Mouse (Mus musculus): ENCODE measurements around the gene Usp38. TPM values are rescaled to one million over a fixed set of nuclear protein-coding genes. Genes with fewer than 3 reads are reported as not detected.
A peak's percentile ranks its signal among the peaks of the same experiment; 100 is the strongest.
"Not testable (repeated sequence)": the region's sequence is repeated elsewhere in the genome, so short reads cannot be mapped to it uniquely, and the experiment has no call there.

Gene Usp38
- 29.0 and 32.3 TPM in 2 replicates for polyA plus RNA-seq (2014; fragmentation: Nextera tagmentation; extraction: Ambion mirVana)

GRCm38 (mm10) chr8:81014789-81015699 is at the start of gene Usp38:
Gene Usp38, minus strand, starts transcription at chr8:81014928.
- Histone ChIP-seq H3K4me2 (replicated peaks; ENCODE audit: low read depth, low read length) (peak within 1 kb of the TSS; percentile 96), H3K27ac (ENCODE audit: low read depth, low read length) (peak within 1 kb of the TSS; percentile 79), H3K4me3 (ENCODE audit: low read depth, low read length) (peak within 1 kb of the TSS; percentile 91), H3K36me3 (ENCODE audit: control insufficient read depth, insufficient read depth, low read length) (no peaks in the 10 kb centered on the region), H3K4me1 (replicated peaks; ENCODE audit: control insufficient read depth, insufficient read depth, low read length) (peaks cover 4% of the 10 kb centered on the region; the same call in 1 of the 2 replicates), H3K9me3 (ENCODE audit: control insufficient read depth, low read length) (no peaks in the 10 kb centered on the region), H3K9ac (ENCODE audit: low read depth, low read length) (peak within 1 kb of the TSS; percentile 83), H3K27me3 (ENCODE audit: control insufficient read depth, insufficient read depth, low read length) (no peaks in the 10 kb centered on the region)
- DNase-seq (ENCODE audit: low spot score): peak; percentile 100
- ATAC-seq (ENCODE audit: low FRiP score): peak; percentile 99
- WGBS: 3% methylated on average over 57 of the region's 57 CpGs

- H3K4me1 ChIP-seq (replicated peaks; ENCODE audit: control insufficient read depth, insufficient read depth, low read length): no peaks in the 10 kb centered on the region
- WGBS: 67% methylated on average over 3 of the region's 3 CpGs
- H3K27me3 ChIP-seq (ENCODE audit: control insufficient read depth, insufficient read depth, low read length): no peaks in the 10 kb centered on the region
- H3K9me3 ChIP-seq (ENCODE audit: control insufficient read depth, low read length): no peaks in the 10 kb centered on the region
- H3K36me3 ChIP-seq (ENCODE audit: control insufficient read depth, insufficient read depth, low read length): no peaks in the 10 kb centered on the region
- no peak for DNase-seq (ENCODE audit: low spot score)
- H3K27ac ChIP-seq (ENCODE audit: low read depth, low read length): no peak overlapping the region
- H3K4me3 ChIP-seq (ENCODE audit: low read depth, low read length): no peak overlapping the region
- no peak overlapping the region for H3K4me2 ChIP-seq (replicated peaks; ENCODE audit: low read depth, low read length)
- ATAC-seq (ENCODE audit: low FRiP score): no peak
- H3K9ac ChIP-seq (ENCODE audit: low read depth, low read length): no peak overlapping the region
Measured at GRCm38 (mm10) chr8:81062566-81062965, 47.8 kb upstream of the Usp38 start.

GRCm38 (mm10) chr8:81061950-81062349 is 47.2 kb upstream of the Usp38 start:
- DNase-seq (ENCODE audit: low spot score): peak; percentile 34
- Histone ChIP-seq H3K9ac (ENCODE audit: low read depth, low read length) (no peak overlapping the region), H3K27ac (ENCODE audit: low read depth, low read length) (no peak overlapping the region), H3K4me2 (replicated peaks; ENCODE audit: low read depth, low read length) (no peak overlapping the region), H3K9me3 (ENCODE audit: control insufficient read depth, low read length) (no peaks in the 10 kb centered on the region), H3K27me3 (ENCODE audit: control insufficient read depth, insufficient read depth, low read length) (no peaks in the 10 kb centered on the region), H3K4me3 (ENCODE audit: low read depth, low read length) (no peak overlapping the region), H3K4me1 (replicated peaks; ENCODE audit: control insufficient read depth, insufficient read depth, low read length) (no peaks in the 10 kb centered on the region), H3K36me3 (ENCODE audit: control insufficient read depth, insufficient read depth, low read length) (no peaks in the 10 kb centered on the region)
- no peak for ATAC-seq (ENCODE audit: low FRiP score)
- WGBS: 62% methylated on average over 3 of the region's 3 CpGs

- 67% methylated on average over 3 of the region's 3 CpGs for WGBS
- ATAC-seq (ENCODE audit: low FRiP score) (no peak), DNase-seq (ENCODE audit: low spot score) (no peak)
- no peaks in the 10 kb centered on the region for H3K27me3 ChIP-seq (ENCODE audit: control insufficient read depth, insufficient read depth, low read length)
- no peaks in the 10 kb centered on the region for H3K36me3 ChIP-seq (ENCODE audit: control insufficient read depth, insufficient read depth, low read length)
- H3K4me3 ChIP-seq (ENCODE audit: low read depth, low read length): no peak overlapping the region
- no peaks in the 10 kb centered on the region for H3K4me1 ChIP-seq (replicated peaks; ENCODE audit: control insufficient read depth, insufficient read depth, low read length)
- H3K9me3 ChIP-seq (ENCODE audit: control insufficient read depth, low read length): no peaks in the 10 kb centered on the region
- no peak overlapping the region for H3K27ac ChIP-seq (ENCODE audit: low read depth, low read length)
- H3K4me2 ChIP-seq (replicated peaks; ENCODE audit: low read depth, low read length): no peak overlapping the region
- H3K9ac ChIP-seq (ENCODE audit: low read depth, low read length): no peak overlapping the region
Measured at GRCm38 (mm10) chr8:81044201-81044600, 29.5 kb upstream of the Usp38 start.

- 46% methylated on average over 2 of the region's 2 CpGs for WGBS
- no peak for DNase-seq (ENCODE audit: low spot score)
- no peak overlapping the region for H3K4me3 ChIP-seq (ENCODE audit: low read depth, low read length)
Measured at GRCm38 (mm10) chr8:81027991-81028390, 13.3 kb upstream of the Usp38 start.

DNA sequence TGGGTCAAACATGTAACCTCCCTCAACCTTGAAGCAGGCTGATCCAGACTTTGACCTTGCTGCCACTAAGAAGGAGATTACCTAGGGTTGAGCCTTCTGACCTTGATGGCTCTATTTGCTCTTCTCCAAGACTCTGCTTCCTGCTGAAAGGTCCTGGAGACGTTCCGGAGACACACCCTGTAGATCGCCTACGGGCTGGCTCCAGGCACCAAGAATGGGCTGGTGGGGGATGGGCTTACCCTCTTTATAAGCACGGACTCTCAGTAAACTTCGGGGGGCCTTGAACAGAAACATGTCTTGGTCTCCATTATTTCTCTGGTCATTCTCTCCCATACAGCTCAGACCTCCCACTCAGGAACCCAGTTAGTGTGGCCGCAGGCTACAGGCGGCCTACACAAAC is 2.8 kb upstream of the Usp38 start:
- not testable (repeated sequence) for H3K27ac ChIP-seq (ENCODE audit: low read depth, low read length); ATAC-seq (ENCODE audit: low FRiP score); H3K36me3 ChIP-seq (ENCODE audit: control insufficient read depth, insufficient read depth, low read length); H3K4me3 ChIP-seq (ENCODE audit: low read depth, low read length); H3K4me2 ChIP-seq (replicated peaks; ENCODE audit: low read depth, low read length); H3K9ac ChIP-seq (ENCODE audit: low read depth, low read length); H3K4me1 ChIP-seq (replicated peaks; ENCODE audit: control insufficient read depth, insufficient read depth, low read length); H3K9me3 ChIP-seq (ENCODE audit: control insufficient read depth, low read length); H3K27me3 ChIP-seq (ENCODE audit: control insufficient read depth, insufficient read depth, low read length); DNase-seq (ENCODE audit: low spot score)
- WGBS: 89% methylated on average over 8 of the region's 8 CpGs

More at GRCm38 (mm10) chr8:81027991-81028390, 13.3 kb upstream of the Usp38 start:
- no peak overlapping the region for H3K4me2 ChIP-seq (replicated peaks; ENCODE audit: low read depth, low read length)
- no peaks in the 10 kb centered on the region; the same call in 1 of the 2 replicates for H3K9me3 ChIP-seq (ENCODE audit: control insufficient read depth, low read length)
- H3K9ac ChIP-seq (ENCODE audit: low read depth, low read length): no peak overlapping the region
- ATAC-seq (ENCODE audit: low FRiP score): no peak
- H3K4me1 ChIP-seq (replicated peaks; ENCODE audit: control insufficient read depth, insufficient read depth, low read length): no peaks in the 10 kb centered on the region
- H3K36me3 ChIP-seq (ENCODE audit: control insufficient read depth, insufficient read depth, low read length): no peaks in the 10 kb centered on the region
- no peak overlapping the region for H3K27ac ChIP-seq (ENCODE audit: low read depth, low read length)
- H3K27me3 ChIP-seq (ENCODE audit: control insufficient read depth, insufficient read depth, low read length): no peaks in the 10 kb centered on the region

GRCm38 (mm10) chr8:81013811-81014530 is 757 bp downstream of the Usp38 start:
- peak overlapping the region; percentile 91 for H3K4me3 ChIP-seq (ENCODE audit: low read depth, low read length)
- no peaks in the 10 kb centered on the region for H3K9me3 ChIP-seq (ENCODE audit: control insufficient read depth, low read length)
- no peaks in the 10 kb centered on the region for H3K36me3 ChIP-seq (ENCODE audit: control insufficient read depth, insufficient read depth, low read length)
- no peak for DNase-seq (ENCODE audit: low spot score)
- peak overlapping the region; percentile 96 for H3K4me2 ChIP-seq (replicated peaks; ENCODE audit: low read depth, low read length)
- peak overlapping the region; percentile 83 for H3K9ac ChIP-seq (ENCODE audit: low read depth, low read length)
- WGBS: 4% methylated on average over 45 of the region's 45 CpGs
- peak overlapping the region; percentile 58; the same call in 1 of the 2 replicates for H3K27ac ChIP-seq (ENCODE audit: low read depth, low read length)
- peaks cover 4% of the 10 kb centered on the region; the same call in 1 of the 2 replicates for H3K4me1 ChIP-seq (replicated peaks; ENCODE audit: control insufficient read depth, insufficient read depth, low read length)
- ATAC-seq (ENCODE audit: low FRiP score): no peak; the same call in 1 of the 2 replicates
- no peaks in the 10 kb centered on the region for H3K27me3 ChIP-seq (ENCODE audit: control insufficient read depth, insufficient read depth, low read length)

DNA sequence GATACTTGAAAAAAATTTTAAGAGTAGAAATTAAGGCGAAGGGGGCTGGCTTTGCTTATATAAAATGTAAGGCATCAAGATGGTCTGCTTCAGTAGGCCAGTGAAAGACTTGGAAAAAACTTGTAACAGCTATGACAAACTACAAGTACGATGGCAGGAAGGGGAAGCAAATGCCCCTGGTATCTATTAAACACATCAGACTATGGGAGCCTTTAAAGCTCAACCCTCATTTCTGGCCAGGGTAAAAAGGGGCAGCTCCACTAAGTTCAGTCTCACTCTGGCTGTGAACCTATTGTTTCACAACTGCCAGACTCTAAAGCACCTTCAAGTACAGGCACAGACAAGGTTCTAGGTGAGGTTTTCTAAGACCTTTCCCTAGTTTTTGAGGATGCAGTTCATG is 2.0 kb downstream of the Usp38 start:
- Histone ChIP-seq H3K36me3 (ENCODE audit: control insufficient read depth, insufficient read depth, low read length) (no peaks in the 10 kb centered on the region), H3K27ac (ENCODE audit: low read depth, low read length) (no peak overlapping the region), H3K4me1 (replicated peaks; ENCODE audit: control insufficient read depth, insufficient read depth, low read length) (peaks cover 4% of the 10 kb centered on the region; the same call in 1 of the 2 replicates), H3K4me2 (replicated peaks; ENCODE audit: low read depth, low read length) (peak overlapping the region; percentile 96), H3K27me3 (ENCODE audit: control insufficient read depth, insufficient read depth, low read length) (no peaks in the 10 kb centered on the region), H3K4me3 (ENCODE audit: low read depth, low read length) (peak overlapping the region; percentile 91), H3K9me3 (ENCODE audit: control insufficient read depth, low read length) (no peaks in the 10 kb centered on the region), H3K9ac (ENCODE audit: low read depth, low read length) (peak overlapping the region; percentile 40)
- no peak for DNase-seq (ENCODE audit: low spot score)
- WGBS: 90% methylated on average over 2 of the region's 2 CpGs
- ATAC-seq (ENCODE audit: low FRiP score): no peak
